Mouse (Mus musculus): ENCODE data around the gene D5Ertd579e. TPM values are rescaled to one million over a fixed set of nuclear protein-coding genes. Genes with fewer than 3 reads are reported as not detected.

The D5Ertd579e gene
- polyA plus RNA-seq (2014; fragmentation: Illumina TruSeq; extraction: RNeasy Lipid Tissue Mini Kit (QIAGEN cat#74804); ENCODE audit: low read depth, low replicate concordance), result 26.1 TPM

GRCm38 (mm10) chr5:36695461-36696231 lies at the start of gene D5Ertd579e:
D5Ertd579e (minus strand) TSS chr5:36696024.

GRCm38 (mm10) chr5:36593176-36593575 lies 102.6 kb downstream of the D5Ertd579e start, which contains the start of gene Tbc1d14:
Tbc1d14 (minus strand) TSS chr5:36593276.

Other genes with a start within 250 kb of the D5Ertd579e start
- 11.4 TPM for gene Grpel1, start 231.0 kb downstream of the D5Ertd579e start, polyA plus RNA-seq (2014; fragmentation: Illumina TruSeq; extraction: RNeasy Lipid Tissue Mini Kit (QIAGEN cat#74804); ENCODE audit: low read depth, low replicate concordance)
- 30.8 TPM for gene Tada2b, start 211.7 kb downstream of the D5Ertd579e start, polyA plus RNA-seq (2014; fragmentation: Illumina TruSeq; extraction: RNeasy Lipid Tissue Mini Kit (QIAGEN cat#74804); ENCODE audit: low read depth, low replicate concordance)
- gene Ccdc96, start 211.4 kb downstream of the D5Ertd579e start, polyA plus RNA-seq (2014; fragmentation: Illumina TruSeq; extraction: RNeasy Lipid Tissue Mini Kit (QIAGEN cat#74804); ENCODE audit: low read depth, low replicate concordance), result 51.5 TPM
- gene Tbc1d14, start 102.7 kb downstream of the D5Ertd579e start, polyA plus RNA-seq (2014; fragmentation: Illumina TruSeq; extraction: RNeasy Lipid Tissue Mini Kit (QIAGEN cat#74804); ENCODE audit: low read depth, low replicate concordance), result 44.1 TPM
- gene Bloc1s4, start 52.6 kb upstream of the D5Ertd579e start, polyA plus RNA-seq (2014; fragmentation: Illumina TruSeq; extraction: RNeasy Lipid Tissue Mini Kit (QIAGEN cat#74804); ENCODE audit: low read depth, low replicate concordance), result 18.3 TPM
- gene Mrfap1, start 100.7 kb upstream of the D5Ertd579e start, polyA plus RNA-seq (2014; fragmentation: Illumina TruSeq; extraction: RNeasy Lipid Tissue Mini Kit (QIAGEN cat#74804); ENCODE audit: low read depth, low replicate concordance), result 356 TPM
- 2.9 TPM for gene Man2b2, start 134.6 kb upstream of the D5Ertd579e start, polyA plus RNA-seq (2014; fragmentation: Illumina TruSeq; extraction: RNeasy Lipid Tissue Mini Kit (QIAGEN cat#74804); ENCODE audit: low read depth, low replicate concordance)
- 0.36 TPM for gene Ppp2r2c, start 172.5 kb upstream of the D5Ertd579e start, polyA plus RNA-seq (2014; fragmentation: Illumina TruSeq; extraction: RNeasy Lipid Tissue Mini Kit (QIAGEN cat#74804); ENCODE audit: low read depth, low replicate concordance)

Data from testis, adult 10 weeks (tissue).